Mouse (Mus musculus) erythroblast, embryonic 14.5 days (primary cell): ENCODE measurements at regions not wholly inside any gene's neighbourhood (a gene's known extent, or its start where the extent isn't known, plus 50 kb on each side); places are given as distances from the start of the nearest gene placed in this dataset.

ENCODE experiments used
- GATA1 ChIP-seq: IDR thresholded peaks from 2 replicates; pipeline ENCODE4 v1.6.1; 2012; ENCODE audit warnings: low read length, inconsistent platforms, mixed read lengths
- TAL1 ChIP-seq: IDR thresholded peaks from 3 replicates; pipeline ENCODE4 v1.6.1; 2012; ENCODE audit warnings: low read length, inconsistent platforms, mixed read lengths

DNA sequence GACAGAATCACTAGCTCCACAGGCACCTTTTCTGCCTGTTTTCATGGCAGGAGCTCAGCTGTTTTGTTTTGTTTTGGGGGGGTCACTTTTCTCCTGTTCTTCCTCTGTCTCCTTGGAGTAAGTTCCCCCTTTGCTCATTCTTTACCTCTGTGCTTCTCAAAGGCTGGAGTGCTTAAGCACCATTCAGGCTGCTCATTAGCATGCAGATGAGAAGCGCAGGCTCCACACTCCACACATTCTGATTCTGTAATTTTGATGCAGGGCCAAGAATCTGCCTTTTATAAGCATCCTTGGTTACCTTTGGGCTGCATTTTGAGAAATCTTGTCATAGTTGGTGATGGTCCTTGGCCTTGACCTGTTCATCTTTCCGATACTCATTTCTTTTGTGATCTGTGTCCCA, 257.5 kb downstream of the Rps24 start:
- no peak for TF ChIP-seq TAL1
- no peak for TF ChIP-seq GATA1
